Mouse (Mus musculus): ENCODE results near the gene Cyp1a1.
"Not testable (repeated sequence)": the region's sequence is repeated elsewhere in the genome, so short reads cannot be mapped to it uniquely, and the experiment has no call there.

DNA sequence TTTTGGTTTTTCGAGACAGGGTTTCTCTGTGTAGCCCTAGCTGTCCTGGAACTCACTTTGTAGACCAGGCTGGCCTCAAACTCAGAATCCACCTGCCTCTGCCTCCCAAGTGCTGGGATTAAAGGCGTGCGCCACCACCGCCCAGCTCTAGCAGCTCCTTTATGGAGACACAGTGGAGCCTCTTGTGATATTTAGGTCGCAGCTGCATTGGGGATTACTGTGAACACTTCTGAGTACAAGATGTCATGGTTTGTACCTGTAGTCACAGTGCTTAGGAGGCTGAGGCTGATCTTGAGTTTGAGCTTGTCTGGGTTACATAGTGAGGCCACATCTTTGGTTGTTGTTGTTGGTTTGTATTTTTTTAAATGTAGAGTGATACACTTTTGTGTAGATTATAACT is 22.5 kb downstream of the Cyp1a1 start:
- TF ChIP-seq POLR2A, CTCF (IDR thresholded peaks at IDR 0.05; ENCODE audit: insufficient read depth, low read depth, low read length): not testable (repeated sequence)

All from olfactory bulb, adult 2 months (tissue).